Mouse (Mus musculus) liver, embryonic 16.5 days (tissue): Measurements from ENCODE around the gene Osgep. TPM values are rescaled to one million over a fixed set of nuclear protein-coding genes. Genes with fewer than 3 reads are reported as not detected.
A peak's percentile ranks its signal among the peaks of the same experiment; 100 is the strongest.
"Not testable (repeated sequence)": the region's sequence is repeated elsewhere in the genome, so short reads cannot be mapped to it uniquely, and the experiment has no call there.

Experiments
- ATAC-seq: fragments of 200-750 bp; cut with Nextera tagmentation; 2 replicates; pipeline ENCODE4 v1.8.0; 2017; ENCODE audit warnings: low read depth, mild to moderate bottlenecking, moderate number of reproducible peaks, moderate library complexity
- H3K27ac ChIP-seq: fragments of 300-500 bp; sonication (generic); 2 replicates; pipeline ENCODE4 v1.5.1; 2014; ENCODE audit warnings: mild to moderate bottlenecking, low read length
- H3K27me3 ChIP-seq: fragments of 300-500 bp; sonication (generic); 2 replicates; pipeline ENCODE4 v1.6.1; 2014; ENCODE audit warnings: low read depth, low read length, mixed read lengths; ENCODE audit not compliant: control insufficient read depth, insufficient read depth
- H3K36me3 ChIP-seq: fragments of 300-500 bp; sonication (generic); 2 replicates; pipeline ENCODE4 v1.6.1; 2014; ENCODE audit warnings: mild to moderate bottlenecking; ENCODE audit not compliant: control insufficient read depth, insufficient read depth
- H3K4me1 ChIP-seq: fragments of 300-500 bp; sonication (generic); 2 replicates; pipeline ENCODE4 v1.6.1; 2014; ENCODE audit warnings: low read depth, low read length, mixed read lengths; ENCODE audit not compliant: control insufficient read depth
- H3K4me2 ChIP-seq: fragments of 300-500 bp; sonication (generic); 2 replicates; pipeline ENCODE4 v1.6.1; 2014; ENCODE audit warnings: low read depth, low read length, mixed read lengths
- H3K4me3 ChIP-seq: fragments of 300-500 bp; sonication (generic); 2 replicates; pipeline ENCODE4 v1.5.1; 2014; ENCODE audit warnings: low read depth, mild to moderate bottlenecking, low read length
- H3K9ac ChIP-seq: fragments of 300-500 bp; sonication (generic); 2 replicates; pipeline ENCODE4 v1.6.1; 2014; ENCODE audit warnings: low read depth, low read length
- H3K9me3 ChIP-seq: fragments of 300-500 bp; sonication (generic); replicated peaks from 2 replicates; pipeline ENCODE4 v1.6.1; 2016; ENCODE audit warnings: low read length; ENCODE audit not compliant: control insufficient read depth
- WGBS: fragments of 180-500 bp; shearing (Covaris S2); extraction: QIAGEN DNeasy Blood & Tissue Kit; methylation state at CpG from one replicate; pipeline ENCODE4 v1.1.7; 2014; ENCODE audit not compliant: insufficient replicate concordance; 5-methylcytosine and 5-hydroxymethylcytosine counted together
- polyA plus RNA-seq: library from polyadenylated mRNA; unstranded; fragments of >200 nt; fragmentation: Nextera tagmentation; extraction: Ambion mirVana; gene quantifications from 2 replicates; pipeline ENCODE4 v1.2.1, GENCODE M21; 2015

The Osgep gene
- polyA plus RNA-seq, result 53.3 and 54.4 TPM in 2 replicates

DNA sequence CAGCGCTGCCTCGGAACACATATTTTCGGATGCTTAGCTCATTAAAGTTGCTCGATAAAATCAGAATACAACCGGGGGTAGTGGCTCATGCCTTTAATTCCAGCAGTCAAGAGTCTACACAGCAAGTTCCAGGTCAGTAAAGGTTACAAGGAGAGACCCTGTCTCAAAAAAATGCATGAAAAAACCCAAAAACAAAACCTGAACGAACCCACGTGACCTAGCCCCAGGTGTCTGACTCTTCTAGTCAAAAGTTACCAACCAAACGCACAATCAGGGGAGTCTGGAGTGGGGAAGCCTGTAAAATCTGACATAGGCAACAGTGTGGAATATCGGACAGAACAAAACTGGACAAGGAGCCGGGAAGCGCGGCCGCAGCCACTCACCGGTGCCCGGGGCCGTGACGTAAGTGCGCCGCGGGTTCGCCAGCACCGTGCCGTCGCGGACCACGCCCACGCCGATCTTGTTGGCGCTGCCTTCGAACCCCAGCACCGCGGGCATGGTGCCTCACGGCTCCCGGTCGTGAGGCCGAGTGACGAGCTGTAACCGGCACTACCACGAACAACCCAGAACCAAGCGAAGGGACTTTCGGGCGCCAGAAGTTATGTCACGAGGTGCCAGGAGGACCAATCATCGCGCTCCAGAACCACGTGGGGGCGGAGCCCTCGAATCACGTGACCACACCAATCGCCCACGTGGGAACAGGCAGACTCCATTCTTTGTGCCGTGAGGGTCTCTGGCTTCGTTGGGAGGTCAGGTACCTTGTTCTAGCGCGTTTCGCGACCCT lies at the start of gene Osgep, which contains the start of gene Apex1:
Gene Osgep (minus strand): TSS at position 613 of the 784 bp plus-strand sequence.
Gene Apex1 (plus strand): TSS at position 688 of the 784 bp plus-strand sequence.
- under 1% methylated on average over 57 of the region's 57 CpGs for WGBS
- Histone ChIP-seq H3K4me1 (peaks cover 23% of the 10 kb centered on the region), H3K4me2 (peak within 1 kb of the TSS; percentile 94), H3K9ac (peak within 1 kb of the TSS; percentile 77), H3K9me3 (no peaks in the 10 kb centered on the region), H3K36me3 (peaks cover 32% of the 10 kb centered on the region), H3K27ac (peak within 1 kb of the TSS; percentile 87), H3K4me3 (peak within 1 kb of the TSS; percentile 78), H3K27me3 (no peaks in the 10 kb centered on the region)
- peak; percentile 92 for ATAC-seq

GRCm38 (mm10) chr14:50973700-50974099 lies 49.0 kb upstream of the Osgep start:
- Histone ChIP-seq H3K9ac (no peak overlapping the region), H3K27me3 (no peaks in the 10 kb centered on the region), H3K4me3 (no peak overlapping the region), H3K9me3 (no peaks in the 10 kb centered on the region), H3K36me3 (no peaks in the 10 kb centered on the region), H3K27ac (no peak overlapping the region), H3K4me2 (no peak overlapping the region), H3K4me1 (no peaks in the 10 kb centered on the region)
- 58% methylated on average over 4 of the region's 4 CpGs for WGBS
- no peak for ATAC-seq

- H3K9me3 ChIP-seq, H3K4me1 ChIP-seq, ATAC-seq, H3K4me2 ChIP-seq, H3K27ac ChIP-seq, H3K9ac ChIP-seq, H3K36me3 ChIP-seq, H3K27me3 ChIP-seq, H3K4me3 ChIP-seq: not testable (repeated sequence)
- 69% methylated on average over 5 of the region's 5 CpGs for WGBS
Measured at GRCm38 (mm10) chr14:50973054-50973453, 48.4 kb upstream of the Osgep start.

- WGBS, result 8% methylated on average over 1 of the region's 1 CpGs
- no peak overlapping the region for H3K27ac ChIP-seq
Measured at GRCm38 (mm10) chr14:50970822-50971221, 46.1 kb upstream of the Osgep start.

GRCm38 (mm10) chr14:50969558-50970544 lies 45.2 kb upstream of the Osgep start:
- 25% methylated on average over 12 of the region's 12 CpGs for WGBS
- H3K4me2 ChIP-seq, result no peak overlapping the region

More at GRCm38 (mm10) chr14:50970822-50971221, 46.1 kb upstream of the Osgep start:
- Histone ChIP-seq H3K9me3 (no peaks in the 10 kb centered on the region), H3K9ac (no peak overlapping the region), H3K4me2 (no peak overlapping the region), H3K4me3 (no peak overlapping the region), H3K27me3 (no peaks in the 10 kb centered on the region), H3K36me3 (no peaks in the 10 kb centered on the region), H3K4me1 (no peaks in the 10 kb centered on the region)
- no peak for ATAC-seq

GRCm38 (mm10) chr14:50969041-50969440 lies 44.3 kb upstream of the Osgep start:
- no peak overlapping the region for H3K9ac ChIP-seq

More at GRCm38 (mm10) chr14:50969558-50970544, 45.2 kb upstream of the Osgep start:
- Histone ChIP-seq H3K4me1 (no peaks in the 10 kb centered on the region), H3K9ac (no peak overlapping the region), H3K27me3 (no peaks in the 10 kb centered on the region), H3K27ac (no peak overlapping the region), H3K36me3 (no peaks in the 10 kb centered on the region), H3K9me3 (no peaks in the 10 kb centered on the region), H3K4me3 (no peak overlapping the region)
- ATAC-seq, result no peak

GRCm38 (mm10) chr14:50968216-50968980 lies 43.7 kb upstream of the Osgep start:
- Histone ChIP-seq H3K4me2 (no peak overlapping the region), H3K9ac (no peak overlapping the region), H3K9me3 (no peaks in the 10 kb centered on the region), H3K27me3 (no peaks in the 10 kb centered on the region), H3K36me3 (no peaks in the 10 kb centered on the region), H3K4me1 (no peaks in the 10 kb centered on the region), H3K27ac (no peak overlapping the region), H3K4me3 (no peak overlapping the region)
- ATAC-seq, result no peak
- 71% methylated on average over 5 of the region's 5 CpGs for WGBS

More at GRCm38 (mm10) chr14:50969041-50969440, 44.3 kb upstream of the Osgep start:
- Histone ChIP-seq H3K4me2 (no peak overlapping the region), H3K9me3 (no peaks in the 10 kb centered on the region), H3K27me3 (no peaks in the 10 kb centered on the region), H3K27ac (no peak overlapping the region), H3K4me3 (no peak overlapping the region), H3K36me3 (no peaks in the 10 kb centered on the region), H3K4me1 (no peaks in the 10 kb centered on the region)
- no peak for ATAC-seq
- WGBS, result 63% methylated on average over 1 of the region's 1 CpGs

DNA sequence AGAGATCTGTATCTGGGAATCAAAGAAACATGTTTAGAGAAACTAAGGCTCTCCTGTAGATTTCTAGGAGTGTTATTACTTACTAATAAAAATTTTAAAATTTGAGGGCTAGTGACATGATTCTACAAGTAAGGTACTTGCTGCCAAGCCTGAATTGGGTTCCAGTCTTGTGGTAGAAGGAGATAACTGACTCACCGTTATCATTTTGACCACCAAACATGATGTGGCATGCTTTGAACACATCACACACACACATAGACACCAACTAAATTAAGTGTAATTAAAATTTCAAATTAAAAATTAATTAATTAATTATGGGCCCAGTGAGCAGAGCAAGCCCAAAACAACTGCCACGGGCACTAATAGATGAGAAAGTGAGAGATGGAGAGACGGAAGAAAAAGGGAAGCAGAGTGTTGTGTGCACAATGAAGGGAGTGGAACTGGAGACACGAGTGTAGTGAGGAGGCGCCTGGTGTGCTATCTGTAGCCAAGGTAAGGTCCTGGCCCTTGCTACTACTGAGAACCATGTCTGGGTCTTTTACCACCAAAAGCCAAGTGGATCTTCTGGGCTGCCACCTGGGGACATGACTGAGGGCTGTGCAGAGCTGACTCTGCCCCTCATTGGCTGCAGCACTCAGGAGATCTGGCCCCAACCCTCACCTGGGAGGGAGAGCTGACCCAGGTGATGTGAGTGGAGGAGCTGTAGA lies 33.7 kb upstream of the Osgep start:
- Histone ChIP-seq H3K27ac (peak overlapping the region; percentile 83), H3K4me3 (peak overlapping the region; percentile 19; the same call in 1 of the 2 replicates), H3K4me1 (peaks cover 26% of the 10 kb centered on the region), H3K4me2 (peak overlapping the region; percentile 41)
- not testable (repeated sequence) for H3K36me3 ChIP-seq, H3K9me3 ChIP-seq, H3K27me3 ChIP-seq, H3K9ac ChIP-seq
- peak; percentile 69 for ATAC-seq
- 35% methylated on average over 5 of the region's 5 CpGs for WGBS
